Mouse (Mus musculus) olfactory bulb, adult 2 months (tissue): Measurements from ENCODE around the gene Mdga1.

ENCODE experiments used
- CTCF ChIP-seq: fragments of 200-500 bp; IDR thresholded peaks from 2 replicates; pipeline ENCODE4 v1.5.1; 2012; ENCODE audit warnings: low read depth, mild to moderate bottlenecking, low read length, moderate library complexity; ENCODE audit not compliant: insufficient read depth
- POLR2A ChIP-seq: fragments of 200-500 bp; IDR thresholded peaks from 2 replicates; pipeline ENCODE4 v1.6.1; 2012; ENCODE audit warnings: mild to moderate bottlenecking, low read depth, low read length, moderate library complexity; ENCODE audit not compliant: insufficient read depth

DNA sequence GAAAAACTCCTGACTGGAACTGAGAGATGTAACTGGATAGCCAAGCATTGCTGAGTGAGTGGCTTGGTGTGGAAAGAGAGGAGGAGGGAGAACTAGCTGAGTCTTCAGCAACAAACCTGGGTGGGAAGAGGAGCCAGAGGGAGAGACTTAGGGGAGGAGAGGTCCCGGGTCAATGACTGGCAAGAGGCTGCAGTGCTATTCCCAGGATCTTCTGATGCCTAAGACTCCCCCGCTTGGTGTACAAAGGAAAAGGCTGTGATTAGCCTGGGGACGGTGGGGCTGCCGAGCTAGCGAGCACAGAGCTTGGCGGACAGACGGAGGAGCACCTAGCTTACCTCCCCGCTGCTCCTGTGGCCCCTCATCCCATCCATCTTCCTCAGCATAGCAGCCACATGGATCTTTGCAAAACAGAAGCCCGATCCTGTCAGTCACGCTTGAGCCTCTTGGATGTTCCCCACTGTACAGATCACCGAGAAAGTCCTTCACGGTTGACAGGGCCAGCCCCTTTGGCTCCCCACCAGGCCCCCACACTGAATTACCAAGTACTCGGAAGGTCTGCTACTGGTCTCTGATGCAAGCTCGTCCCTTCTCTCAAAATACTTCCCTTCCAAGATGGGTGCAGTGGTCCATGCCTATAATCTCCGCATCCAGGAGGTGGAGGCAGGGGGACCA, 2.0 kb upstream of the Mdga1 start:
- TF ChIP-seq POLR2A = no peak
- no peak for TF ChIP-seq CTCF
